Mouse (Mus musculus) hindlimb bud, embryonic 11.5 days (tissue): ENCODE results near the gene Ndufb5.
"Not testable (repeated sequence)": the region's sequence is repeated elsewhere in the genome, so short reads cannot be mapped to it uniquely, and the experiment has no call there.

Source experiments
- DNase-seq: peaks from one replicate; pipeline ENCODE4 v3.0.0-alpha.2; 2012; ENCODE audit warnings: low read depth, low spot score; ENCODE audit errors: extremely low spot score

Ndufb5 gene

GRCm38 (mm10) chr3:32725951-32726350 is 10.8 kb upstream of the Ndufb5 start:
- no peak for DNase-seq

GRCm38 (mm10) chr3:32727861-32728260 is 8.9 kb upstream of the Ndufb5 start:
- no peak for DNase-seq

- no peak for DNase-seq
These were observed 424 bp downstream of the Ndufb5 start, which contains the start of gene Mrpl47 for GRCm38 (mm10) chr3:32737172-32737655. TSS of gene Mrpl47 (minus strand) at chr3:32737605.

GRCm38 (mm10) chr3:32738549-32738948 is 1.8 kb downstream of the Ndufb5 start:
- DNase-seq, result no peak

- DNase-seq, result no peak
These were observed 5.5 kb downstream of the Ndufb5 start for GRCm38 (mm10) chr3:32742276-32742780.

GRCm38 (mm10) chr3:32745001-32745400 is 8.2 kb downstream of the Ndufb5 start:
- DNase-seq, result no peak

GRCm38 (mm10) chr3:32745426-32745825 is 8.6 kb downstream of the Ndufb5 start:
- not testable (repeated sequence) for DNase-seq

- no peak for DNase-seq
These were observed 11.6 kb downstream of the Ndufb5 start for GRCm38 (mm10) chr3:32748384-32748783.

- DNase-seq, result no peak
These were observed 13.2 kb downstream of the Ndufb5 start for GRCm38 (mm10) chr3:32749820-32750579.

- no peak for DNase-seq
These were observed 17.7 kb downstream of the Ndufb5 start for GRCm38 (mm10) chr3:32754384-32754915.

- DNase-seq, result no peak
These were observed 22.4 kb downstream of the Ndufb5 start for GRCm38 (mm10) chr3:32759212-32759611.

DNA sequence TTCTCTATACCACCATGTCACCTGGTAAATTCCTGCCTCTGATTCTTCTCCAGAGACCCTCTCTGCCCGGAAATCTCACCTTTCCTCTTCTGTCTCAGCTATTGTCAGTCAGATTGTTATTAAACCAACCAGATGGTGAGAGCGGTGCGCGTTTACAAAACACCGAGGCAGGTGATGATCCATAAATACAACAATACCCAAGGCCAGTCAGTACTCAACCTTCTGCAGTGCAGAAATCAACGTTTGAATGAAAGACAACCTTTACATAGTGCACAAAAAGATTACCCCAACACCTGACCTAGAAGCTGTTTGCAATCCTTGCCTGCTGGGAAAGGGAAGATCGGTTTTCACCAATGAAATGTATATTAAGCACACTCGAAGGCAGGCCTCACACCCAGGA is 26.2 kb downstream of the Ndufb5 start:
- no peak for DNase-seq

DNA sequence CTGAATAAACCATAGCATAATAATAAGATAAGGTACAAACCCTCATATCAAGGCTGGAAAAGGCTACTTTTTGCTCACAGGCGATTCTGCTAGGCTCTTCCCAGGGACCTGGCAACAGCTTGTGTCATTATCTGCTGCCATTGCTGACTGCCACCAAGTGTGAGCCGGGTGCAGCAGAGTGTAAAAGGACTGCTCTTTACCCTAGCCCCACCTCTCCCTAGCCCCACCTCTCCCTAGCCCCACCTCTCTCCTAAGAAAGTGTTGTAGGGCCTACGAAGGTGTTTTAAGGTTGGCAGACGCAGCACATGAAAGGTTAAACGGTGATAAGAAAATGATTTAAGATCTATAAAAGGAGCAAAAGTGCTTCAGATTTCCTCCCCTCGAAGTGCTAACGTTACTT is 27.1 kb downstream of the Ndufb5 start:
- no peak for DNase-seq

DNA sequence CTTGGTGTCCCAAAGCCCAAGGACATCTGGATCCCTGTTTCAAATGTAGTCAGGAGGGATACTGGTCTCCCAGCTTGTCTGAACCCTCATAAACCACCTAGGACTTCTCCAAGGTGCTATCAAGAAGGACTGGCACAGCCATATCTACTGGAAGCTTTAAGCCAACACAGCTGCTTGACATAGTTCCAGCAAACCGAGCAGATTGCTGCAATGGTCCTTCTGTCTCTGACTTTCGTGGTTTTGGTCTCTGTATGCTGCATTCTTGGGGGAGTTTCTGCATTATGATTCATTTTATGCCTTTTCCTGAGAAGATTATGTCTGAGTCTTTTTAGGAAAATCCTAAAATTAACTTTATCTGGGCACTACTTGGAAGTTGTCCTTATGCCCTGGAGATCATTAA is 34.0 kb downstream of the Ndufb5 start:
- DNase-seq, result no peak
